ENCODE assay signal across 11 mouse cellular contexts in the genomic region with DNA sequence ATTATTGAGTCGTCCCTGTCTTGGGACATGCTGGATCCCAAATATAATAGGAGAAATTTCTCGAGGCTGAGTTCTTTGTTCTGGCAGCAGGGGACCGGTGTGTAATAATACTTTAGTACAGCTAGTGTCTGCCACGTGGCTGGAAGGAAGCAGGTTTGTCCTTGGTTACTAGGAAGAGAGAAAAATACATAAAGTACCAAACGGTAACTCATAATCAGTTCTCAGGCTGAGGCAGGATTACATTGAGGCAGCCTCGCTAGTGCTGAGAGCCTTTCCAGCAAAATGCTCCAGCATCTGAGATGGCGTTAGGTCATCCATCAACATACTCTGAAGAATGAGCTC. TPM values are rescaled to one million over a fixed set of nuclear protein-coding genes. Genes with fewer than 3 reads are reported as not detected.
DNase-seq lines count a peak whose midpoint lies in the region; ATAC-seq and TF ChIP-seq lines count a peak whose summit lies in the region.
"Had no signal": no experiment of that assay in that cellular context is flagged by ENCODE, and none has a peak within 500 bp of the region (broad histone marks: within the 10 kb centered on the region; RNA-seq: fewer than 3 reads in every experiment).

No protein-coding gene starts in this region.

- H3K27me3 ChIP-seq in kidney, embryonic 16.5 days (ENCODE audit: insufficient read depth, low read length), result no peaks in the 10 kb centered on the region
- H3K27me3 ChIP-seq in kidney, embryonic 14.5 days (ENCODE audit: control insufficient read depth, insufficient read depth, low read length), result no peaks in the 10 kb centered on the region
- H3K27me3 ChIP-seq in testis, adult 2 months (ENCODE audit: control insufficient read depth, insufficient read depth, low read length), result no peaks in the 10 kb centered on the region
- H3K27me3 ChIP-seq in intestine, postnatal 0 days (replicated peaks; ENCODE audit: control insufficient read depth, insufficient read depth, low read length), result no peaks in the 10 kb centered on the region
- H3K27me3 ChIP-seq in heart, embryonic 12.5 days (replicated peaks), result no peaks in the 10 kb centered on the region

- peak overlapping the region; percentile 21; the same call in 1 of the 2 replicates for H3K27ac ChIP-seq in kidney, embryonic 16.5 days (ENCODE audit: low read length)
- no peak overlapping the region for H3K27ac ChIP-seq in kidney, embryonic 14.5 days (ENCODE audit: low read depth, low read length)
- H3K27ac ChIP-seq in testis, adult 2 months (ENCODE audit: control insufficient read depth, insufficient read depth, low read depth, low read length), result peak overlapping the region; percentile 40
- peak overlapping the region; percentile 54 for H3K27ac ChIP-seq in intestine, postnatal 0 days (ENCODE audit: low read depth, low read length)
- H3K27ac ChIP-seq in heart, embryonic 12.5 days (ENCODE audit: poor library complexity, severe bottlenecking), result no peak overlapping the region
- H3K27ac ChIP-seq: liver, embryonic 14.5 days had no signal

- peaks cover 45% of the 10 kb centered on the region for H3K36me3 ChIP-seq in kidney, embryonic 16.5 days (ENCODE audit: insufficient read depth, low read length)
- H3K36me3 ChIP-seq in kidney, embryonic 14.5 days (ENCODE audit: control insufficient read depth, insufficient read depth, low read length), result peaks cover 60% of the 10 kb centered on the region
- H3K36me3 ChIP-seq in testis, adult 2 months (ENCODE audit: control insufficient read depth, insufficient read depth, low read length), result peaks cover 3% of the 10 kb centered on the region
- H3K36me3 ChIP-seq in intestine, postnatal 0 days (ENCODE audit: control insufficient read depth, insufficient read depth), result peaks cover 34% of the 10 kb centered on the region; the same call in 1 of the 2 replicates
- H3K36me3 ChIP-seq in heart, embryonic 12.5 days, result peaks cover 62% of the 10 kb centered on the region

- H3K4me2 ChIP-seq in kidney, embryonic 16.5 days (replicated peaks; ENCODE audit: low read depth, low read length), result no peak overlapping the region
- no peak overlapping the region for H3K4me2 ChIP-seq in kidney, embryonic 14.5 days (replicated peaks; ENCODE audit: low read depth, low read length)
- H3K4me2 ChIP-seq in intestine, postnatal 0 days (replicated peaks; ENCODE audit: low read depth), result no peak overlapping the region
- H3K4me2 ChIP-seq in heart, embryonic 12.5 days, result no peak overlapping the region

- ATAC-seq in kidney, embryonic 16.5 days (ENCODE audit: low FRiP score, low TSS enrichment), result no peak
- no peak for ATAC-seq in kidney, embryonic 14.5 days (ENCODE audit: low FRiP score, low TSS enrichment)
- no peak for ATAC-seq in intestine, postnatal 0 days
- ATAC-seq in heart, embryonic 12.5 days (ENCODE audit: insufficient number of reproducible peaks, low FRiP score), result no peak
- ATAC-seq: activated CD4-positive, CD25-positive, alpha-beta regulatory T cell, adult 4 months had no signal

- no peak for DNase-seq in testis, postnatal 10 days (ENCODE audit: low spot score)
- no peak for DNase-seq in left cerebral cortex, adult 9 months (ENCODE audit: low spot score in 2 of 2)
- DNase-seq: right cerebral cortex, postnatal 14 days; thymus, adult 2 months had no signal

- no peak overlapping the region for H3K9ac ChIP-seq in kidney, embryonic 16.5 days (replicated peaks; ENCODE audit: low read length)
- H3K9ac ChIP-seq in kidney, embryonic 14.5 days (ENCODE audit: low read depth, low read length), result no peak overlapping the region
- H3K9ac ChIP-seq in intestine, postnatal 0 days (ENCODE audit: low read depth, low read length), result no peak overlapping the region
- H3K9ac ChIP-seq in heart, embryonic 12.5 days, result no peak overlapping the region
- H3K9ac ChIP-seq: liver, embryonic 14.5 days had no signal

- H3K9me3 ChIP-seq in kidney, embryonic 16.5 days (ENCODE audit: low read length), result no peaks in the 10 kb centered on the region
- no peaks in the 10 kb centered on the region for H3K9me3 ChIP-seq in kidney, embryonic 14.5 days (ENCODE audit: control insufficient read depth, low read length)
- no peaks in the 10 kb centered on the region for H3K9me3 ChIP-seq in intestine, postnatal 0 days (ENCODE audit: control insufficient read depth)
- H3K9me3 ChIP-seq in heart, embryonic 12.5 days (replicated peaks), result no peaks in the 10 kb centered on the region

- TF ChIP-seq CTCF in testis, adult 2 months (IDR thresholded peaks at IDR 0.05; ENCODE audit: control insufficient read depth, insufficient read depth, insufficient replicate concordance, low read depth, low read length), result no peak
- no peak for TF ChIP-seq CTCF in intestine, postnatal 0 days (IDR thresholded peaks at IDR 0.05; ENCODE audit: low read depth)

- no peak for TF ChIP-seq POLR2A in testis, adult 2 months (IDR thresholded peaks at IDR 0.05; ENCODE audit: control insufficient read depth, low read depth, low read length)

- WGBS in kidney, embryonic 16.5 days, result 73% methylated on average over 7 of the region's 7 CpGs
- WGBS in kidney, embryonic 14.5 days, result 85% methylated on average over 7 of the region's 7 CpGs
- WGBS in intestine, postnatal 0 days, result 50% methylated on average over 7 of the region's 7 CpGs
- WGBS in heart, embryonic 12.5 days, result 84% methylated on average over 7 of the region's 7 CpGs

- H3K4me1 ChIP-seq in kidney, embryonic 16.5 days (ENCODE audit: insufficient read depth, low read length), result no peaks in the 10 kb centered on the region
- no peaks in the 10 kb centered on the region for H3K4me1 ChIP-seq in kidney, embryonic 14.5 days (ENCODE audit: control insufficient read depth, insufficient read depth, low read length)
- no peaks in the 10 kb centered on the region; the same call in none of the 2 replicates for H3K4me1 ChIP-seq in testis, adult 2 months (ENCODE audit: control insufficient read depth, insufficient read depth, low read length)
- no peaks in the 10 kb centered on the region for H3K4me1 ChIP-seq in intestine, postnatal 0 days (replicated peaks; ENCODE audit: control insufficient read depth, insufficient read depth, low read length)
- no peaks in the 10 kb centered on the region for H3K4me1 ChIP-seq in heart, embryonic 12.5 days (replicated peaks)

- no peak overlapping the region for H3K4me3 ChIP-seq in kidney, embryonic 16.5 days (ENCODE audit: low read length)
- no peak overlapping the region for H3K4me3 ChIP-seq in kidney, embryonic 14.5 days (ENCODE audit: low read length)
- H3K4me3 ChIP-seq in testis, adult 2 months (ENCODE audit: control insufficient read depth, low read depth, low read length), result no peak overlapping the region
- H3K4me3 ChIP-seq in intestine, postnatal 0 days (ENCODE audit: low read depth, low read length), result no peak overlapping the region
- H3K4me3 ChIP-seq in heart, embryonic 12.5 days, result no peak overlapping the region

RNA-seq across cellular contexts. Expression of a gene that starts 17.6 kb away (rescaled TPM):
- 466 and 531 TPM in 2 replicates for polyA plus RNA-seq in kidney, embryonic 16.5 days (2015; fragmentation: Nextera tagmentation; extraction: Ambion mirVana)
- 547 and 584 TPM in 2 replicates for polyA plus RNA-seq in kidney, embryonic 14.5 days (2014; fragmentation: Nextera tagmentation; extraction: Ambion mirVana)
- polyA plus RNA-seq in testis, adult 2 months (2012; rRNA removed), result 49.2 and 49.5 TPM in 2 replicates
- polyA plus RNA-seq in intestine, postnatal 0 days (2015; fragmentation: Nextera tagmentation; extraction: Ambion mirVana), result 100 and 133 TPM in 2 replicates
- polyA plus RNA-seq in heart, embryonic 12.5 days (2016; fragmentation: Nextera tagmentation; extraction: Ambion mirVana), result 337 and 339 TPM in 2 replicates

Comparison
In these comparisons a context has a peak if more than half of its experiments do, and no peak if none do; other contexts are left out.
1. H3K27ac ChIP-seq: peak in kidney, embryonic 16.5 days (single experiment), testis, adult 2 months (single experiment) and intestine, postnatal 0 days (single experiment); none in kidney, embryonic 14.5 days (single experiment) and heart, embryonic 12.5 days (single experiment).